Comparison of ENCODE assay signal across 18 mouse cellular contexts in the genomic region with DNA sequence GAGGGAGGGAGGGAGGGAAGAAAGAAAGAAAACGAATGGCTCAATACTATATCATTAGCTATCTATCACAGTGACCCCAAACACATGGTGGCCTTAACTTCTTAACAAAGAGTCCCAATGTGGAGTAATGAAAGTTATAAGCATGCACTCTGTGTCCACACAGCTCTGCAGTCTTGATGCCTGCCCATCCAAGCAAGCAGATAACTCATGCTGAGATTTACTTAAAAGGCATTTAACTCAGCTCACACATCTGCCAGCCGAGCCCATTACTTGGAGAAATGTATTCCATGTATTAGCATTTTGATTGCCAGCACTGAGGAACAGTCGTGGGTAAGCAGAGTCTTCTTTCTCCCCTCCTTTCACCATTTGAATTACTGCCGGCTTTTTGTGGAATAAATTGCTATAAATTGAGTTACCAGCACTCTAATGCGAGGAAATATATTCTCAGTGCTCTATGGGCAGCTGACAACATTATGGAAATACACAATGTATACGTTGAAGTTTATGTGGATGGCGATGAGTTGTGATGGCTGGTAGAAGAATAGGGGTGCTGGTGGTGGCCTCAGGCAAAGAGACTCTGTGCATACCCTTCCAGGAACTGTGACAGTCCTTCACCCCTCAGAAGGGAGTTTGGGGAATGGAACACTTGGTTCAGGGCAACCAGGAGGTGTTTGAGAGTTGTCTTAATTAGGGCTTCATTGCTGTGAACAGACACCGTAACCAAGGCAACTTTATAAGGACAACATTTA. TPM values are rescaled to one million over a fixed set of nuclear protein-coding genes. Genes with fewer than 3 reads are reported as not detected.
DNase-seq lines count a peak whose midpoint lies in the region; ATAC-seq lines count a peak whose summit lies in the region.
"Had no signal": no experiment of that assay in that cellular context is flagged by ENCODE, and none has a peak within 500 bp of the region (broad histone marks: within the 10 kb centered on the region; RNA-seq: fewer than 3 reads in every experiment).

No protein-coding gene starts in this region.

- WGBS in forebrain, embryonic 14.5 days: 61% methylated on average over 8 of the region's 8 CpGs
- WGBS in hindbrain, embryonic 16.5 days: 45% methylated on average over 8 of the region's 8 CpGs
- WGBS in midbrain, embryonic 16.5 days: 56% methylated on average over 8 of the region's 8 CpGs

- H3K4me1 ChIP-seq in forebrain, embryonic 14.5 days (ENCODE audit: control insufficient read depth, insufficient read depth, low read length): no peaks in the 10 kb centered on the region
- H3K4me1 ChIP-seq in hindbrain, embryonic 16.5 days (ENCODE audit: control insufficient read depth, insufficient read depth, low read depth, low read length): no peaks in the 10 kb centered on the region
- H3K4me1 ChIP-seq in midbrain, embryonic 16.5 days (ENCODE audit: control insufficient read depth, insufficient read depth, low read length): no peaks in the 10 kb centered on the region
- H3K4me1 ChIP-seq: embryonic facial prominence, embryonic 15.5 days; heart, embryonic 10.5 days; hindbrain, embryonic 15.5 days had no signal

- no peak overlapping the region for H3K4me3 ChIP-seq in forebrain, embryonic 14.5 days (ENCODE audit: low read depth, low read length)
- no peak overlapping the region for H3K4me3 ChIP-seq in hindbrain, embryonic 16.5 days (ENCODE audit: low read length)
- H3K4me3 ChIP-seq in midbrain, embryonic 16.5 days (ENCODE audit: low read depth, low read length): no peak overlapping the region
- H3K4me3 ChIP-seq: embryonic facial prominence, embryonic 15.5 days; heart, embryonic 10.5 days; hindbrain, embryonic 15.5 days; layer of hippocampus, adult 2 months had no signal

- ATAC-seq in forebrain, embryonic 14.5 days: peak; percentile 42; the same call in 1 of the 2 replicates
- ATAC-seq in hindbrain, embryonic 16.5 days: peak; percentile 59
- ATAC-seq in midbrain, embryonic 16.5 days: peak; percentile 70
- ATAC-seq: liver, postnatal 0 days had no signal

- H3K36me3 ChIP-seq in forebrain, embryonic 14.5 days (ENCODE audit: control insufficient read depth, insufficient read depth, low read length): no peaks in the 10 kb centered on the region
- no peaks in the 10 kb centered on the region for H3K36me3 ChIP-seq in hindbrain, embryonic 16.5 days (ENCODE audit: control insufficient read depth, insufficient read depth, low read length)
- H3K36me3 ChIP-seq in midbrain, embryonic 16.5 days (ENCODE audit: control insufficient read depth, insufficient read depth, low read length): no peaks in the 10 kb centered on the region
- H3K36me3 ChIP-seq: embryonic facial prominence, embryonic 15.5 days; heart, embryonic 10.5 days; hindbrain, embryonic 15.5 days had no signal

- peak; percentile 10 for DNase-seq in brain, adult 2 months (ENCODE audit: low read depth, low spot score)
- DNase-seq in forebrain, embryonic 14.5 days (ENCODE audit: low spot score): peak; percentile 50
- DNase-seq in thymus, postnatal 4 days: no peak
- DNase-seq in liver: no peak
- DNase-seq in embryo, embryonic 9.5 days (ENCODE audit: extremely low spot score): no peak
- DNase-seq: cerebellum, postnatal 14 days; embryo, embryonic 11 days; kidney, adult 11 months; kidney, postnatal 10 days; left cerebral cortex, postnatal 4 days; liver, postnatal 0 days; lung, postnatal 10 days had no signal

- no peak overlapping the region for H3K9ac ChIP-seq in forebrain, embryonic 14.5 days (ENCODE audit: low read length)
- H3K9ac ChIP-seq in hindbrain, embryonic 16.5 days (ENCODE audit: low read depth, low read length): no peak overlapping the region
- no peak overlapping the region for H3K9ac ChIP-seq in midbrain, embryonic 16.5 days (ENCODE audit: low read depth, low read length)
- H3K9ac ChIP-seq: embryonic facial prominence, embryonic 15.5 days; hindbrain, embryonic 15.5 days; liver, postnatal 0 days had no signal

- H3K27ac ChIP-seq in forebrain, embryonic 14.5 days (ENCODE audit: low read depth, low read length): no peak overlapping the region
- no peak overlapping the region for H3K27ac ChIP-seq in hindbrain, embryonic 16.5 days (ENCODE audit: low read depth, low read length)
- H3K27ac ChIP-seq in midbrain, embryonic 16.5 days (ENCODE audit: low read length): 0 out of 2 replicates have a peak overlapping the region, but pooled peaks have one; percentile 28
- H3K27ac ChIP-seq: embryonic facial prominence, embryonic 15.5 days; heart, embryonic 10.5 days; hindbrain, embryonic 15.5 days; layer of hippocampus, adult 2 months had no signal

- H3K27me3 ChIP-seq in forebrain, embryonic 14.5 days (replicated peaks; ENCODE audit: control insufficient read depth, insufficient read depth, low read length): no peaks in the 10 kb centered on the region
- no peaks in the 10 kb centered on the region for H3K27me3 ChIP-seq in hindbrain, embryonic 16.5 days (replicated peaks; ENCODE audit: control insufficient read depth, insufficient read depth, low read length)
- no peaks in the 10 kb centered on the region for H3K27me3 ChIP-seq in midbrain, embryonic 16.5 days (ENCODE audit: control insufficient read depth, insufficient read depth, low read depth, low read length)
- H3K27me3 ChIP-seq: embryonic facial prominence, embryonic 15.5 days; hindbrain, embryonic 15.5 days had no signal

- H3K4me2 ChIP-seq in forebrain, embryonic 14.5 days (ENCODE audit: low read length): no peak overlapping the region
- H3K4me2 ChIP-seq in hindbrain, embryonic 16.5 days (ENCODE audit: low read length): no peak overlapping the region
- H3K4me2 ChIP-seq in midbrain, embryonic 16.5 days (ENCODE audit: low read length): no peak overlapping the region
- H3K4me2 ChIP-seq: embryonic facial prominence, embryonic 15.5 days; hindbrain, embryonic 15.5 days had no signal

- no peaks in the 10 kb centered on the region for H3K9me3 ChIP-seq in forebrain, embryonic 14.5 days (replicated peaks; ENCODE audit: control insufficient read depth, low read length)
- no peaks in the 10 kb centered on the region for H3K9me3 ChIP-seq in hindbrain, embryonic 16.5 days (ENCODE audit: control insufficient read depth, low read length)
- no peaks in the 10 kb centered on the region for H3K9me3 ChIP-seq in midbrain, embryonic 16.5 days (replicated peaks; ENCODE audit: control insufficient read depth, low read length, poor library complexity, severe bottlenecking)
- H3K9me3 ChIP-seq: embryonic facial prominence, embryonic 15.5 days; heart, embryonic 10.5 days; hindbrain, embryonic 15.5 days had no signal

RNA-seq across cellular contexts. Expression of a gene that starts 19.9 kb away (rescaled TPM):
- 50.0 and 56.9 TPM in 2 replicates for polyA plus RNA-seq in forebrain, embryonic 14.5 days (2014; fragmentation: Nextera tagmentation; extraction: Ambion mirVana)
- 33.9 and 34.2 TPM in 2 replicates for polyA plus RNA-seq in hindbrain, embryonic 16.5 days (2015; fragmentation: Nextera tagmentation; extraction: Ambion mirVana)
- polyA plus RNA-seq in midbrain, embryonic 16.5 days (2015; fragmentation: Nextera tagmentation; extraction: Ambion mirVana): 41.6 and 42.7 TPM in 2 replicates

Comparison
In these comparisons a context has a peak if more than half of its experiments do, and no peak if none do; other contexts are left out.
1. DNase-seq: peak in brain, adult 2 months (single experiment) and forebrain, embryonic 14.5 days (single experiment); none in thymus, postnatal 4 days (single experiment), liver (single experiment) and embryo, embryonic 9.5 days (single experiment).
2. Peak in every context shown above with its lines, with median percentiles within 50 percentile points of each other: ATAC-seq.